Mouse (Mus musculus): ENCODE data around the gene Rnf34.

Rnf34 gene

GRCm38 (mm10) chr5:122900558-122901171, 50.8 kb downstream of the Rnf34 start:
- no peak for DNase-seq (ENCODE audit: low spot score)

- no peak for DNase-seq (ENCODE audit: low spot score)
These were observed 51.3 kb downstream of the Rnf34 start for GRCm38 (mm10) chr5:122901179-122901578.

- DNase-seq (ENCODE audit: low spot score) = no peak
These were observed 51.8 kb downstream of the Rnf34 start for GRCm38 (mm10) chr5:122901666-122902065.

- no peak for DNase-seq (ENCODE audit: low spot score)
These were observed 52.4 kb downstream of the Rnf34 start for GRCm38 (mm10) chr5:122902228-122902627.

- no peak for DNase-seq (ENCODE audit: low spot score)
These were observed 53.3 kb downstream of the Rnf34 start for GRCm38 (mm10) chr5:122903165-122903564.

GRCm38 (mm10) chr5:122907182-122907581, 57.3 kb downstream of the Rnf34 start:
- no peak for DNase-seq (ENCODE audit: low spot score)

- DNase-seq (ENCODE audit: low spot score) = no peak
These were observed 58.2 kb downstream of the Rnf34 start for GRCm38 (mm10) chr5:122908001-122908400.

- DNase-seq (ENCODE audit: low spot score) = no peak
These were observed 59.6 kb downstream of the Rnf34 start for GRCm38 (mm10) chr5:122909481-122909880.

- no peak for DNase-seq (ENCODE audit: low spot score)
These were observed 63.0 kb downstream of the Rnf34 start for GRCm38 (mm10) chr5:122912863-122913262.

GRCm38 (mm10) chr5:122916147-122916546, 66.3 kb downstream of the Rnf34 start:
- DNase-seq (ENCODE audit: low spot score) = no peak

- no peak for DNase-seq (ENCODE audit: low spot score)
These were observed 68.3 kb downstream of the Rnf34 start for GRCm38 (mm10) chr5:122917982-122918711.

GRCm38 (mm10) chr5:122920557-122920956, 70.7 kb downstream of the Rnf34 start:
- DNase-seq (ENCODE audit: low spot score) = no peak

Data from ovary, postnatal 36 days (tissue).